Mouse (Mus musculus) layer of hippocampus, adult 6 months (tissue): ENCODE measurements around the gene Cd53. TPM values are rescaled to one million over a fixed set of nuclear protein-coding genes. Genes with fewer than 3 reads are reported as not detected.

Source experiments
- long read RNA-seq, 2 experiments: library from polyadenylated mRNA; unstranded; transcript quantifications; one replicate each; pipeline ENCODE4 v2.0.0; 2019 to 2020
- polyA plus RNA-seq: library from polyadenylated mRNA; unstranded; fragments of <200 nt; fragmentation: Nextera tagmentation; gene quantifications from 2 replicates; pipeline ENCODE4 v1.2.3, GENCODE M21; 2021

Gene Cd53
- 11.4 and 12.6 TPM in 2 replicates for polyA plus RNA-seq
- long read RNA-seq, experiment 1, transcript Cd53-201 (8 exons, 1,742 nt), result major isoform, 12 of 15 reads
- long read RNA-seq, experiment 1, partial matches to known transcripts, result 2 of 15 reads
- long read RNA-seq, experiment 1, other reads (novel, unspliced or antisense), result 1 of 15 reads
- long read RNA-seq, experiment 2, transcript Cd53-201 (8 exons, 1,742 nt), result major isoform, 10 of 10 reads
- long read RNA-seq, experiment 2, partial matches to known transcripts, result 0 of 10 reads
- long read RNA-seq, experiment 2, other reads (novel, unspliced or antisense), result 0 of 10 reads

GRCm38 (mm10) chr3:106789930-106790329, at the start of gene Cd53:
TSS of gene Cd53 (minus strand) at chr3:106790149.

GRCm38 (mm10) chr3:106826187-106826586, 36.2 kb upstream of the Cd53 start, which contains the start of gene Olfr266:
TSS of gene Olfr266 (minus strand) at chr3:106826287.

Other genes with a start within 250 kb of the Cd53 start
- gene Dram2, start 242.4 kb downstream of the Cd53 start, polyA plus RNA-seq, result 40.6 and 41.2 TPM in 2 replicates
- 42.7 and 49.9 TPM in 2 replicates for gene Cept1, start 242.3 kb downstream of the Cd53 start, polyA plus RNA-seq
- gene Lrif1, start 105.2 kb downstream of the Cd53 start, polyA plus RNA-seq, result 19.3 and 24.6 TPM in 2 replicates
- not detected in 2 replicates for gene Olfr266, start 36.1 kb upstream of the Cd53 start, polyA plus RNA-seq
- 3.4 and 4.4 TPM in 2 replicates for gene Kcna3, start 246.0 kb upstream of the Cd53 start, polyA plus RNA-seq